Mouse (Mus musculus) olfactory bulb, adult 2 months (tissue): ENCODE data around the gene Lgals2.

Experiments used
- CTCF ChIP-seq: fragments of 200-500 bp; IDR thresholded peaks from 2 replicates; pipeline ENCODE4 v1.5.1; 2012; ENCODE audit warnings: low read depth, mild to moderate bottlenecking, low read length, moderate library complexity; ENCODE audit not compliant: insufficient read depth
- POLR2A ChIP-seq: fragments of 200-500 bp; IDR thresholded peaks from 2 replicates; pipeline ENCODE4 v1.6.1; 2012; ENCODE audit warnings: mild to moderate bottlenecking, low read depth, low read length, moderate library complexity; ENCODE audit not compliant: insufficient read depth

DNA sequence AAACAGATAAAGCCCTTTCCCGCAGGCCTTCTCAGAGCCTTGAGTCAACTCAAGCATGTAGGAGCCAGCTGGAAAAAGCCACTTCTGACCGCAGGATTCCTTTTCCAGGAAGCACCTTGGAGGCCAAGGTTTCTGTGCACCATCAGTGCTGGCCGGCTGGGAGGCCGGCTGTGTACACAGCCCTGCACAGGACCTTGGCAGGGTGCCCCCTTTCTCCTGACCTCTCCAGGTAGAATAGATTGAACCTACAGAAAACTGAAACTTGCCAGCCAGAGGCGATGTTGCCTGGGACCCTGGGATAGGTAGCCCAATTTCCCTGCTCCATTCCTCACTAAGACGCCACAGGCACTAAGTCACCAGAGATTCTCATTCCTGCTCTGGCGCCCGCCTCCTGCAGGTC, 9.5 kb downstream of the Lgals2 start:
- TF ChIP-seq CTCF: no peak
- TF ChIP-seq POLR2A: no peak
